Mouse (Mus musculus) left cerebral cortex, postnatal 10 days (tissue): ENCODE measurements around the gene Irf7. TPM values are rescaled to one million over a fixed set of nuclear protein-coding genes. Genes with fewer than 3 reads are reported as not detected.
A peak's percentile ranks its signal among the peaks of the same experiment; 100 is the strongest.

Experiments used
- DNase-seq, 2 experiments: peaks; one replicate each; pipeline ENCODE4 v3.0.0; 2021 to 2022; ENCODE audit warnings: low spot score in 2 of 2, mixed read lengths in 1 of 2; ENCODE audit errors: extremely low spot score in 1 of 2
- intact Hi-C: fragments of 180-260 bp; cut with DNase I; formaldehyde crosslinking; loops from one replicate; pipeline ENCODE4 v1.15.1; 2025
- total RNA-seq, 2 experiments: library from RNA; stranded (reverse); gene quantifications; 2 replicates each; pipeline ENCODE4 v1.2.3; 2021

Gene Irf7
- total RNA-seq, 2 experiments from 2014 or later = 0.22 to 0.58 TPM

- intact Hi-C loops = no loop called here
- DNase-seq = no peak
Measured at GRCm38 (mm10) chr7:141227796-141228195, 38.5 kb downstream of the Irf7 start.

DNA sequence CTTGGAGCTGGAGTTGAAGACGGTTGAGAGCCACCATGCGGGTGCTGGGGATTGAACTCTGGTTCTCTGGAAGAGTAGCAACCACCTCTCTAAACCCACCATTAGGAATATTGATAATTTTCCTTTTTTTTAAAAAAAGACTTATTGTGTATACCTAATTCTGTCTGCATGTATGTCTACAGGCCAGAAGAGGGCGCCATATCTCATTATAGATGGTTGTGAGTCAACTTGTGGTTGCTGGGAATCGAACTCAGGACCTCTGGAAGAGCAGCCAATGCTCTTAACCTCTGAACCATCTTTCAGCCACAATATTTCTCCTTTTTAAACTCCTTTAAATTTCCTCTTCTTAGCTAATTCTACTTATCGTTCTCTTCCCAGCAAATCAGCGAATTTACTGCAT lies 39.7 kb downstream of the Irf7 start:
- DNase-seq = no peak
- intact Hi-C loops = no loop called here

DNA sequence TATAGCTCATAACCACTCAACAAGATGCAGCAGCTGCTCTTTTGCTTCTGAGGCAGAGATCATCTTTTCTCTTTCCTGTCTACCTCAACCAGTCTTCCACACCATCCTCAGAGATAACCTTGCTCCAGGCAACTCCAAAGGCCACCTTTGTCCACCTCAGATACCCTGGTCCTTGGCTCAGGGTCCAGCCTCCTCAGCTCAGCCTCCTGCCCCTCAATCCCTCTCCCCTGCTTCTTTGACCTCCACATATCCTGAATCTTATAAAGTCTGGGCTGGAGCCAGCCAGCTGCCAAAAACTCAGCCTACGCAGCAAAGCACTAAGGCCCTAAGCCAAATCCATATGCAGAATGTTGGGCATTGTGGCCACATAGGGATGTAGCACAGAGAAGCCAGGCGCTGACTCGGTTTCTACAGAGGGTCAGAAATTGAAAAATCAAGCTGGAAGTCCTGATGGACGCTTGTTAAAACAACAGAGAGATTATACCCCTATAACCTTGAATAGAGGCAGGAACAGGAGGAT lies 43.5 kb downstream of the Irf7 start:
- no peak for DNase-seq
- intact Hi-C loops = no loop called here

DNA sequence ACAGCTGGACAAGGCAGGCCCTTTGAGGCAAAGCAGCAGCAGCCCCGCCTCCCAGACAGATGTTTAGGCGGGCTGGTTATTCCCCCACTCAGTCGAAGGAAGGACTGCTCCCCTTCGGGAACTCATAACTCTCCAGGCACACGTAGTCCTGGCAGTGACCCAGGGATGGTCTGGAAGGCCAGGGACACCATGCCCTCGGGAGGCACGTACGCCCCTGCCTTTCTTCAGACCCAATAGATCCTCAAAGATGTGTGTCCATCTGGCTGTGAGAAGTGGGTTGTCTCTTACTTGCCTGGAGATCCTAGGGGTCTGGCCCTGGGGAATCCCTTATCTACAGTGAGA lies 44.2 kb downstream of the Irf7 start:
- DNase-seq = no peak
- intact Hi-C loops = no loop called here

DNA sequence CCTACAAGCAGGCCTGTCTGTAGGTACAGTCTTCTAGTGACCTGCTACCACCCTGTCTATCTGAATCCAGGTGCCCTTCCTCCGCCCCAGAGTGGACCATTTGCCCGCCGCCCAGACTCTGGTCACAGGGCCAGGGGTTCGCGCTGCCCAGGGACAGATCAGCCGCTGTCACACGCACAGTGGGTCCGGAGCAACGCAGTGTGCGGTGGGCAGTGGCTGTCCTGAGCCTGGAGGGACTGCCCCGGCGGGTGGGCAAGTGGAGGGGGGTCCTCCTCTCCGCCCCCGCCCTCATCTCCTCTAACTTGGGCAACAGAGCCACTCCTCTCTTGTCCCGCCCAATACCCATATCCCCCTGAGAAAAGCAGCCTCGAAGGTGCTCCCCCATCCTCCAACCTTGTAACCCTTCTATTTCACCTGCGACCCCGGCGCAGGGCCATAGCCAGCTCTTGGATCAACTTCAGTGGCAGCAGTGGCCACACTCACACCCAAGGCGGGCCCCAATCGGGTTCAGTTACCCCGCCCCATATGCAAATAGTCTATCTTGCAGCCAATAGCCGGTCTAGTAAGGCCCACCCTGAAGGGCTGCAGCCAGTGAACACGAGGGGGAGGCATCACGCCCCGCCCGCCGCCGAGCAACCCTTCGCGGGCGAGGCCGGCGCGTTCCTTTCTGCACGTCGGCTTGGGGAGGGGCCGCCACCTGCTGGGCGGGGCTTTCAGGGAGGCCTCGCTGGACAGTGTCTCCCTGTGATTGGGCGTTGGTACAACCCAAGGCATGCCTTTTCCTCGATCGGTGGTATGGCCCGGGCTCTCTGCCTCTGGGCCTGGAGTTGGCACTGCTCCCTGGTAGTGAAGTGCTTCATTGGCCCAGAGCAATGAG lies 44.8 kb downstream of the Irf7 start:
- DNase-seq = peak; percentile 91 to 98
- intact Hi-C loops = no loop called here

DNA sequence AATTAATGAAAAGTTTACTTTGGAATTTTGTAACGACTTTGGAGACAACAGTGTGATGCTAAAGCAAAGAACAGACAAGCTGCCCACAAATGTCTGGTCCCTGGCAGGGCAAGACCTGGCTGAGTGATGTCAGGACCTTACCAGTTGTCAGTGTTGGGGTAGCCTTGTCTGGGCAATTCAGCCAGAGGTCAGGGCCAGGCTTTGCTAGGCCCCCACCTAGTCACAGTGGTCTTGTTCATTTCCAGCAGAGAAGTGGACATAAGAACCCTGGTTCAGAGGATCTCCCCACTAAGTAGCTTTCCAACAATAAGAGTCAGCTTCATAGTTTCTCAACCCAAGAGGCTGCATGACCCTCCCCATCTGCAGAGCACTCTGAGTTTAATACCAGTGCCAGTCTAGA lies 45.9 kb downstream of the Irf7 start:
- DNase-seq = no peak
- intact Hi-C loops = no loop called here

GRCm38 (mm10) chr7:141219558-141220099 lies 46.7 kb downstream of the Irf7 start:
- DNase-seq = no peak
- intact Hi-C loops = no loop called here

- DNase-seq = no peak
- intact Hi-C loops = no loop called here
Measured at GRCm38 (mm10) chr7:141218557-141219133, 47.6 kb downstream of the Irf7 start.

- intact Hi-C loops = no loop called here
- no peak for DNase-seq
Measured at GRCm38 (mm10) chr7:141218141-141218540, 48.1 kb downstream of the Irf7 start.

DNA sequence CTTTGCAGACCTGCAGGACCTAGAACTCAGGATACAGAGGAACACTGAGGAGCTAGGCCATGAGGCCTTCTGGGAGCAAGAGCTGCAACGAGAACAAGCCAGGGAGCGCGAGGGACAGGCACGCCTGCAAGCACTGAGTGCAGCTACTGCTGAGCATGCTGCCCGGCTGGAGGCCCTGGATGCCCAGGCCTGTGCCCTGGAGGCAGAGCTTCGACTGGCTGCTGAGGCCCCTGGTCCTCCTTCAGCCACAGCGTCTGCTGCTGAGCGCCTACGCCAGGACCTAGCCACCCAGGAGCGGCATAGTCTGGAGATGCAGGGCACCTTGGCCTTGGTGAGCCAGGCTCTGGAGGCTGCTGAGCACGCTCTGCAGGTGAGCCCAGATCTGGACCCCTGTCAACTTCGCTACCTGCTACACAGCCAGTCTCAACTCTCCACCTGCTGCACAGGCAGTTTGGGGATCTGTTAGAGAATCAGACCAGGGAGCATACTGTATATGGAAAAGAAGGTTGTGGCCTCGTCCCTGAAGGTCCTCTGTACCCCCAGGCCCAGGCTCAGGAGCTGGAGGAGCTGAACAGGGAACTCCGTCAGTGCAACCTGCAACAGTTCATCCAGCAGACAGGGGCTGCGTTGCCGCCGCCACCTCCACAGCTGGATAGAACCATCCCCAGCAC lies 48.8 kb downstream of the Irf7 start:
- intact Hi-C loops = no loop called here
- no peak for DNase-seq

- intact Hi-C loops = no loop called here
Measured at GRCm38 (mm10) chr7:141216894-141217293, 49.4 kb downstream of the Irf7 start.

DNA sequence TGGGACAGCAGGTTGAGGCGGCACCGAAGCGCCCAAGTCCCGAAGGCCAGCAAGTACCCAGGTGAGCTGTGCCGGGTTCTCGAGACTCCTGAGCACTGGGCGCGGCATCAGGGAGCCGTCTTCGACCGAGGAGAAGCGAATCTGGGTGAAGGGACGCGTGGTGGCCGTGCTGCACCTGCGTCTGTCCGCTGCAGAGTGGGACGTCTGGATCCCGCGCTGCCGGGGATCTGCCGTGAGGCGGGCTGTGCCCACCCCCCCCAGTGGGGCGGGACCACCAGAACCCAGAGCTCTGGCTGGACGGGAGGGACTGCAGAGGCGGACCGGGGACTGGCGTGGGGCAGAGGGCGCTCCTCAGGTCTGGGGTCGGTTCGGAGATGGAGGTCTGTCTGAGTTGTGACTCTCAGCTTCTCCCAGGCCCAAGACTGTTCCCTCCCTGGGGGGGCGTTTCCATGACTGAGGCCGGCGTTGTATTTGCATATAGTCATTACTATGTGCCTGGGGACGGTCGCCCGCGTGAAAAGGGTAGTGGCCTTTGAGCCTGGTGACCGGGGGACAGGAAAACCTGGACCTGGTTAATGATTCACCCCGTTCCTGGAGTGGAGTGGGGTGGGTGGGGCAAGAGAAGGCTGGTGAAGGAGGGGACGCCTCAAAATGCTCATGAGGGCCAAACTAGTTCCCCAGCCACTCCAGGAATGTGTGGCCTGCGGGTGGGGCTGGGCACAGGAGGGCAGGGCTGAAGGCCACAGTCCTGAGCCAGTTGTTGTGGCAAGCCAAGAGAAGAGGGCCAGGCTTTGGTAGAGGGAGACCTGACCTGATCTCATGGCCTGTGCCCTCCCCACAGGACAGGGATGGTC lies 50.2 kb downstream of the Irf7 start:
- intact Hi-C loops = no loop called here

More at GRCm38 (mm10) chr7:141216894-141217293, 49.4 kb downstream of the Irf7 start:
- DNase-seq = no peak

DNA sequence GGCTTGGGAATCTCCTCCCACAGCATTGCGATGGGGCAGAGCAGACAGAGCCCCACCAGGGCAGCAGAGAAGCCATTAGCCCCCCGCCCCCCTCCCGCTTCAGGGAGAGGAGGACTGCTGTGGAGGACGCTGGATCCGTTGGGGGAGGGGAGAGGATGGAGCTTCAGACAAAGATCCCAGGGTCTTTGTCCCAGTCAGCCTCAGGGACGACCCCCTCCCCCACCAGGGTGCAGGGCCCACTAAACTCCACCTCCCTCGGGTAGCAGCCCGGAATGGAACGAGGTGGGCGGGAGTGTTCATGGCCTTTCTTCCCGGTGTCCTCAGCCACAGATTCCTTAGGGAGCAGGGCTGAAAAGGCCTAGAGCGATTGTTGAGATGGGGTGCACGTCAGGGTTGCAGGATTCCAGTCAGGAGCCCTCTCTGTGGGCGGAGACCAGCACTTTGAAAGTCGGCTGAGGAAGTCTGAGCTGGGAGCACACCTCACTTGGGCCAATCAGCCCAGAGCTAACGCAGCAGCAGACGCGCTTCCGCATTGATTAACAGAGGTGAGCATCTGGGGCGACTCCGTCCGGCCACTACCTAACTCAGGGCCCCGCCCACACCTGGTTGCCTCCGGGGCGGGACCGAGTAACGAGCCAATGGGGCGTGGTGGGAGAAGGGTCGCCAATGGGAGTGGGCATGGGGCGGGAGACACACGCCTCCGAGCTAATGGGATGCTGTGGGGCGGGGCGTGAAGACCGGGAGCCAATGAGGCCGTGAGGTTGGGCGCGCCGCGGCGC lies 51.0 kb downstream of the Irf7 start, which contains the start of gene Rassf7:
TSS of gene Rassf7 (plus strand) at position 760 of the 779 bp plus-strand sequence.
- peak; percentile 65 to 91 for DNase-seq
- intact Hi-C loops = no loop called here

More for the DNA sequence above, 50.2 kb downstream of the Irf7 start:
- peak in 1 of 2 experiments; percentile 56 for DNase-seq

- intact Hi-C loops = no loop called here
- DNase-seq = no peak
Measured at GRCm38 (mm10) chr7:141214310-141214709, 52.0 kb downstream of the Irf7 start.

DNA sequence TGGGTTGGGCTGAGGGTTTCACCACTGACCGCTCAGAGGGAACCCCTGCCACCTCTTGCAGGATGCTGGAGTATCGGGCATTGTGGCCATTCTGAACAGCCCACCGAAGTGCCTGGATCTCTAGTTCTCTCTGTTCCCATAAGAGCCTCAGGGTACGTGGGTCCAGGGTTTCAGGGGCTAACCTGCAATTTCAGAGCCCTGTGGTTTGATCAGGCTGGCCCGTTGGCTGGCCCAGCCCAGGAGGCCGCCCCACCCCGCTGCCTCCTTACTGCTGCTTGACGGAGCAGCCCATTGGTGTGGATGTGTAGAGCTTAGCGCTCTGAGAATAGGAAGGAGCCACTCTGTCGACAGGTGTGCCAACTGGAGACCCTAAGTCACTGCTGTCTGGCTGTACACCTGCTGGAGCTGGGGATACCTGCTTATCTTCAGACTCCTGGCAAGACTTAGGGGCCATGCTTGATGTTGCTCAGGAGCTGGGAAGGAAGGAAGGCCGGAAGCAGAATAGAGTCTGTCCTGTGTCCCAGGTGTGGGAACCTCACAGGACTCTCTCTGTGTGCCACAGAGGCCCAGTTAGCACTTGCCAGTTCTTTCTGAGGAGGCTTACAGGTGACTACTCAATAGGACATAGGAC lies 52.6 kb downstream of the Irf7 start, which contains the start of gene Lmntd2:
TSS of gene Lmntd2 (minus strand) at position 476 of the 631 bp plus-strand sequence.
- intact Hi-C loops = no loop called here
- DNase-seq = no peak

DNA sequence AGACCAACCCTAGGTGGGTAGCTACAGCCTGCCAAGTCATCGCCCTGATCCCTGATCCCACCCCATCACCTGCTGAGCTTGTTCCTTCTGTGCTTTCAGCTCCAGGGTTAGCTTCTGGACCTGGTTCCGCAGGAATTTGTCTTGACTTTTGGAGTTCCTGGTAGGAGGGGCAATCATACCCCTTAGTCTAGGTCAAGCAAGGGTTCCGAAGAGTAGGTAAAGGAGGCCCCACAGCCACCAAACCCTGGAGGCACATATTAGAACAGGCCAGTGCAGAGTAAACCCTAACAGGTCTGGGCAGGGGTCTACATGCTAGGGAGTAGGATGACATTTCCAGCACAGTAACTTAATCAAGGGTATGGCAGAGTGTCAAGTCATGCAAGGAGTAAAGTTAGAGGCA lies 53.1 kb downstream of the Irf7 start:
- intact Hi-C loops = no loop called here
- no peak for DNase-seq
